9 mouse cellular contexts compared by ENCODE assay signal in the genomic region with DNA sequence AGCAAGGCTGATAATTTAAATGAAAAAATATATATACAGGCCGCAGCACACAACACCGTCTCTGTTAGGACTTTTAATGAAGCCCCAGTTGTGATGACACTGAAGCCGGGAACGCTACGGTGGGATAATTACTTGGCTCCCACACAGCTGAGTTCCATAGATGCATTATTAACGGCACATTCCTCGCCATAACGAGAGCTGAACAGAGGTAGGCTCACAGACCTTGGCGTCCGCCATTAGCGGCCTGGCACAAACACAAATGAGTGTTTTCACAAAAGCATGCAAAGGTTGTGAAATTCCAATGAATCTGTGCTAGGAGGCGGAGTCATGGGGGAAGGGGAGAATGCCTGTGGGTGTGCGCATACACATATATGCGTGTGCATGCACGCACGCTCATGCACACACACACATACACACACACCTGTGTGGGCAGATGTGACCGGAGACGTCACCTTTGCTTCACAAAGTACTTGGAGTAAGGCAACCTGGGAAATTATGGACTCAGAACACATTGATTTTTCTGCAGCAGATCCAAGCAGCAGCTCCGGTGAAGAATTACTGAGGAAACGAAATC.
DNase-seq lines count a peak whose midpoint lies in the region; ATAC-seq and TF ChIP-seq lines count a peak whose summit lies in the region.
"Had no signal": no experiment of that assay in that cellular context is flagged by ENCODE, and none has a peak within 500 bp of the region (broad histone marks: within the 10 kb centered on the region; RNA-seq: fewer than 3 reads in every experiment).

No protein-coding gene starts in this region.

- H3K79me2 ChIP-seq in liver, adult 2 months (ENCODE audit: control insufficient read depth, insufficient read depth, low read length), result no peaks in the 10 kb centered on the region

- DNase-seq in liver, adult 2 months (ENCODE audit: extremely low read depth, low read depth, low spot score), result peak; percentile 50
- DNase-seq in liver, postnatal 0 days, result no peak
- DNase-seq in limb, embryonic 14.5 days (ENCODE audit: low spot score), result no peak
- no peak for DNase-seq in layer of hippocampus, adult 9-11 months
- no peak for DNase-seq in urinary bladder, postnatal 14 days (ENCODE audit: low spot score)
- DNase-seq: lung, adult 18-20 months had no signal

- no peaks in the 10 kb centered on the region for H3K9me3 ChIP-seq in liver, postnatal 0 days (ENCODE audit: low read length)
- H3K9me3 ChIP-seq in forebrain, embryonic 16.5 days (ENCODE audit: control insufficient read depth, low read length), result no peaks in the 10 kb centered on the region
- no peaks in the 10 kb centered on the region for H3K9me3 ChIP-seq in limb, embryonic 14.5 days (ENCODE audit: control insufficient read depth, low read length)
- H3K9me3 ChIP-seq: stomach, embryonic 15.5 days had no signal

- H3K4me1 ChIP-seq in liver, adult 2 months (ENCODE audit: control insufficient read depth, insufficient read depth, low read length), result no peaks in the 10 kb centered on the region
- no peaks in the 10 kb centered on the region for H3K4me1 ChIP-seq in liver, postnatal 0 days (ENCODE audit: insufficient read depth)
- peaks cover 42% of the 10 kb centered on the region for H3K4me1 ChIP-seq in forebrain, embryonic 16.5 days (replicated peaks; ENCODE audit: control insufficient read depth, insufficient read depth, low read length)
- H3K4me1 ChIP-seq in limb, embryonic 14.5 days (ENCODE audit: control insufficient read depth, insufficient read depth, low read length), result peaks cover 48% of the 10 kb centered on the region

- H3K27me3 ChIP-seq in liver, adult 2 months (ENCODE audit: control insufficient read depth, insufficient read depth, low read length), result no peaks in the 10 kb centered on the region
- no peaks in the 10 kb centered on the region for H3K27me3 ChIP-seq in liver, postnatal 0 days (ENCODE audit: insufficient read depth, low read length)
- H3K27me3 ChIP-seq in forebrain, embryonic 16.5 days (replicated peaks; ENCODE audit: control insufficient read depth, insufficient read depth, low read length), result no peaks in the 10 kb centered on the region
- no peaks in the 10 kb centered on the region for H3K27me3 ChIP-seq in limb, embryonic 14.5 days (ENCODE audit: control insufficient read depth, insufficient read depth, low read length)
- H3K27me3 ChIP-seq: stomach, embryonic 15.5 days had no signal

- 82% methylated on average over 20 of the region's 20 CpGs for WGBS in liver, adult 2 months
- WGBS in liver, postnatal 0 days (ENCODE audit: insufficient replicate concordance), result 81% methylated on average over 20 of the region's 20 CpGs
- 22% methylated on average over 20 of the region's 20 CpGs for WGBS in forebrain, embryonic 16.5 days
- WGBS in limb, embryonic 14.5 days, result 48% methylated on average over 20 of the region's 20 CpGs

- no peak for TF ChIP-seq CTCF in liver, adult 2 months (IDR thresholded peaks at IDR 0.05; ENCODE audit: low read depth, low read length)
- TF ChIP-seq CTCF in liver, postnatal 0 days (IDR thresholded peaks at IDR 0.05; ENCODE audit: low read depth), result no peak

- TF ChIP-seq POLR2A in liver, adult 2 months (IDR thresholded peaks at IDR 0.05; ENCODE audit: extremely low read depth, insufficient read depth, low read length), result no peak
- no peak for TF ChIP-seq POLR2A in limb, embryonic 14.5 days (IDR thresholded peaks at IDR 0.05; ENCODE audit: borderline replicate concordance, extremely low read depth, insufficient read depth, insufficient read length)

- no peak for TF ChIP-seq EP300 in liver, postnatal 0 days (IDR thresholded peaks at IDR 0.05; ENCODE audit: low read depth)

- H3K27ac ChIP-seq in liver, adult 2 months (replicated peaks; ENCODE audit: insufficient read depth, low read depth, low read length), result no peak overlapping the region
- no peak overlapping the region for H3K27ac ChIP-seq in liver, postnatal 0 days (ENCODE audit: low read depth)
- H3K27ac ChIP-seq in forebrain, embryonic 16.5 days (ENCODE audit: low read length), result no peak overlapping the region
- H3K27ac ChIP-seq in limb, embryonic 14.5 days (replicated peaks; ENCODE audit: low read depth, low read length), result peak overlapping the region; percentile 52; the same call in 1 of the 2 replicates
- H3K27ac ChIP-seq: stomach, embryonic 15.5 days had no signal

- H3K9ac ChIP-seq in liver, adult 2 months (ENCODE audit: low read depth, low read length), result no peak overlapping the region
- H3K9ac ChIP-seq in liver, postnatal 0 days (replicated peaks), result no peak overlapping the region
- no peak overlapping the region for H3K9ac ChIP-seq in forebrain, embryonic 16.5 days (replicated peaks; ENCODE audit: low read depth, low read length)
- no peak overlapping the region for H3K9ac ChIP-seq in limb, embryonic 14.5 days (ENCODE audit: low read depth, low read length, severe bottlenecking)
- H3K9ac ChIP-seq: stomach, embryonic 15.5 days had no signal

- ATAC-seq in liver, postnatal 0 days, result no peak
- no peak; the same call in 1 of the 2 replicates for ATAC-seq in forebrain, embryonic 16.5 days
- ATAC-seq in limb, embryonic 14.5 days (ENCODE audit: low FRiP score, low read depth), result no peak
- no peak for ATAC-seq in inflammation-experienced regulatory T-cells, adult 6 months

- H3K4me3 ChIP-seq in liver, adult 2 months (ENCODE audit: insufficient read depth, low read depth, low read length), result no peak overlapping the region
- no peak overlapping the region for H3K4me3 ChIP-seq in liver, postnatal 0 days (ENCODE audit: low read depth, low read length)
- H3K4me3 ChIP-seq in forebrain, embryonic 16.5 days (replicated peaks; ENCODE audit: low read length), result no peak overlapping the region
- H3K4me3 ChIP-seq in limb, embryonic 14.5 days (replicated peaks; ENCODE audit: low read length), result no peak overlapping the region
- H3K4me3 ChIP-seq: stomach, embryonic 15.5 days had no signal

- H3K36me3 ChIP-seq in liver, adult 2 months (ENCODE audit: control insufficient read depth, insufficient read depth, low read length), result no peaks in the 10 kb centered on the region
- no peaks in the 10 kb centered on the region for H3K36me3 ChIP-seq in liver, postnatal 0 days (replicated peaks; ENCODE audit: insufficient read depth, low read length)
- no peaks in the 10 kb centered on the region for H3K36me3 ChIP-seq in forebrain, embryonic 16.5 days (ENCODE audit: control insufficient read depth, insufficient read depth)
- no peaks in the 10 kb centered on the region for H3K36me3 ChIP-seq in limb, embryonic 14.5 days (ENCODE audit: control insufficient read depth, insufficient read depth, low read length)
- H3K36me3 ChIP-seq: stomach, embryonic 15.5 days had no signal

- no peak overlapping the region for H3K4me2 ChIP-seq in liver, postnatal 0 days (ENCODE audit: low read depth, low read length)
- peak overlapping the region; percentile 36 for H3K4me2 ChIP-seq in forebrain, embryonic 16.5 days (ENCODE audit: low read length)
- H3K4me2 ChIP-seq in limb, embryonic 14.5 days (replicated peaks; ENCODE audit: low read depth, low read length, severe bottlenecking), result peak overlapping the region; percentile 13; the same call in 1 of the 2 replicates
